Mouse (Mus musculus) forelimb bud, embryonic 11.5 days (tissue): Measurements from ENCODE around the gene Atp6v0e2.

Experiments
- DNase-seq: peaks from one replicate; pipeline ENCODE4 v3.0.0-alpha.2; 2012; ENCODE audit warnings: low read depth, low spot score

The Atp6v0e2 gene

GRCm38 (mm10) chr6:48573280-48573679, 35.9 kb downstream of the Atp6v0e2 start:
- peak; percentile 42 for DNase-seq

- no peak for DNase-seq
Measured at GRCm38 (mm10) chr6:48573981-48574380, 36.6 kb downstream of the Atp6v0e2 start.

DNA sequence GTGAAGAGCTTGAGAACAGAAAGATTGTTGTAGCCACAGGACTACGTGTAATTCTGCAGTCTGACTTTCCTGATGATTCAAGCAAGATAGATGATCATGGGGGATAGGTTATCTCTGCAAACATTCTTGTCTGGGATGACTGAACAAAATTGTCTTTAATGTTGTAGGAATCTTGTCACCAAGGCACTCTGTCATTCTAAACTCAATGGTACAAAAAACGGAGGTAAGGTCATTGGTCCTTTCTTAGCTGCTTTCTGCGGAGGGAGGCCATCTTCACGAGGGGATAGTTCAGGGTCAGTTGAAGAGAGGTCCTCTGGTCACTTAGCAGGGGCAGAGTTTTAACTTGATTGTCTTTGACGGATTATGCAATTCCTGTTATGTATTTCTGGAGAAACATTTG, 41.3 kb downstream of the Atp6v0e2 start:
- DNase-seq, result no peak

GRCm38 (mm10) chr6:48579215-48579648, 41.8 kb downstream of the Atp6v0e2 start:
- DNase-seq, result no peak

DNA sequence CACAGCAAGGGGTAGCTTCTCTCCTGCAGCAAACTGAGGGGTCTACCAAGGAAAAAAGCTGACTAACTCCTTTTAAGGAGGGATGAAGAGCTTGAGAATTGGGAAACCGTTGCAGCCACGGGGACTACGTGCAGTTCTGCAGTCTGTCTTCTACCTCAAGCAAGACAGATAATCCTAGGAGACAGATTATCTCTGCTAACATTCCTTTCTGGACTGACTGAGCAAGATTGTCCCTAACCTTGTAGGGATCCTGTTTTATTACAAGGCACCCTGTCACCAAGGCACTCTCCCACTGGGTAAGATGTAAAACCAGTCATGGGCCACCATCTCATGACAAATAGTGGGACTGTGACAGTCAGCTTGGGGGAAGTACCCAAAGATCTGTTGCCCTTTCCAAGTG, 43.8 kb downstream of the Atp6v0e2 start:
- DNase-seq, result no peak

- DNase-seq, result peak; percentile 57
Measured at GRCm38 (mm10) chr6:48582037-48582436, 44.6 kb downstream of the Atp6v0e2 start.

- no peak for DNase-seq
Measured at GRCm38 (mm10) chr6:48589194-48589750, 51.9 kb downstream of the Atp6v0e2 start, which contains the start of gene Gm45021. TSS of gene Gm45021 (plus strand) at chr6:48589610.
